14 mouse cellular contexts compared by ENCODE assay signal in the genomic region with DNA sequence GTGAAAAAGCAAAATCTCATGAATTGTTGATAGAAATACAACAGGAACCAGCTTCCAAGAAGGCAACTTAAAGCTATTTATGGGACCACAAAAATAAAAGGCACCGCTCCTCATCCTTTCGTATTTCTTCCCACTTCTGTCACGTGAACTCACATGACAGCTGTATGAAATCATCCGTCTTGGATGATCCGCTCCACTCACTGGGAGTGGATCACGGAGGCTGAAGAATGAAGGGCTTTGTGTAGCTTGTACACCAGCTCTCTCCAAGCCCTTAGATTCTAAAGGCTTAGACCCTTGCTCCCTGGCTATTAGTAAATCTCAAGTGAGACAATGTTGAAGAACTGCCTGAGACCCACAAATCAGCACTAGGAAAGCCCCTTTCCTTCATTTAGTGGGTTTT.
"Had no signal": no experiment of that assay in that cellular context is flagged by ENCODE, and none has a peak within 500 bp of the region (broad histone marks: within the 10 kb centered on the region; RNA-seq: fewer than 3 reads in every experiment).

No protein-coding gene starts in this region.

- H3K4me3 ChIP-seq: limb, embryonic 15.5 days; liver, embryonic 12.5 days; lung, embryonic 15.5 days; megakaryocyte, embryonic 14.5 days; midbrain, embryonic 12.5 days; neural tube, embryonic 12.5 days had no signal

- H3K27me3 ChIP-seq: limb, embryonic 15.5 days; liver, embryonic 12.5 days; lung, embryonic 15.5 days; megakaryocyte, embryonic 14.5 days; midbrain, embryonic 12.5 days; neural tube, embryonic 12.5 days had no signal

- H3K9me3 ChIP-seq: limb, embryonic 15.5 days; liver, embryonic 12.5 days; lung, embryonic 15.5 days; megakaryocyte, embryonic 14.5 days; midbrain, embryonic 12.5 days; neural tube, embryonic 12.5 days had no signal

- H3K27ac ChIP-seq: limb, embryonic 15.5 days; liver, embryonic 12.5 days; lung, embryonic 15.5 days; macrophage; midbrain, embryonic 12.5 days; neural tube, embryonic 12.5 days had no signal

- ATAC-seq: liver, embryonic 12.5 days had no signal

- H3K4me2 ChIP-seq: limb, embryonic 15.5 days; liver, embryonic 12.5 days; lung, embryonic 15.5 days; midbrain, embryonic 12.5 days; neural tube, embryonic 12.5 days had no signal

- H3K9ac ChIP-seq: limb, embryonic 15.5 days; liver, embryonic 12.5 days; lung, embryonic 15.5 days; midbrain, embryonic 12.5 days; neural tube, embryonic 12.5 days had no signal

- H3K4me1 ChIP-seq: limb, embryonic 15.5 days; liver, embryonic 12.5 days; lung, embryonic 15.5 days; megakaryocyte, embryonic 14.5 days; midbrain, embryonic 12.5 days; neural tube, embryonic 12.5 days had no signal

- H3K36me3 ChIP-seq: limb, embryonic 15.5 days; liver, embryonic 12.5 days; lung, embryonic 15.5 days; midbrain, embryonic 12.5 days; neural tube, embryonic 12.5 days had no signal

- DNase-seq: kidney, adult 8-10 months; kidney, postnatal 36 days; layer of hippocampus, adult 9-11 months; layer of hippocampus, postnatal 36 days; lung, postnatal 14 days; thymus, adult 18-20 months; thymus, postnatal 14 days had no signal
